Mouse (Mus musculus): ENCODE measurements at regions not wholly inside any gene's neighbourhood (a gene's known extent, or its start where the extent isn't known, plus 50 kb on each side); places are given as distances from the start of the nearest gene placed in this dataset.

DNA sequence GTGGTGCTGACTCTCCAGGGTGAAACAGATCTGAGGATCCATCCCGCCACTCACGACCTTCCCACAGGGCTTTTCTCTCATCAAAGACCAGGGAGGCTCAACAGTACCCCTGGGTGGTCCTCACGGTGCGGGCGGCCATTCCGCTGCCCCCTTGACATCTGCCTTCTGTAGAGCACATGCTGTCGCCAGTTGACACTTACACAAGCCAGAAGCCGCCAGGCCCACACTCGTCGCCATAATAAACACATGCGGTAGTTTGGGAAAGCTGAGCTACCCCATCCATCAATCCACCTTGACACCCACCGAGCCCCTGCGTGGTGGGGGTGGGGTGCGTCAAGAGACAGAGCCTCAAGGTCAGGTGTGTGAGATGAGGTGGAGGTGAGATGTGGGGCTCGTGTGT is 125.7 kb downstream of the Tfap2c start:
- TF ChIP-seq GATA1 (IDR thresholded peaks at IDR 0.05; ENCODE audit: borderline replicate concordance, low read length) (no peak), FLI1 (IDR thresholded peaks at IDR 0.05; ENCODE audit: low read length) (no peak)

All from megakaryocyte, embryonic 14.5 days (primary cell).